Mouse (Mus musculus) kidney, adult 2 months (tissue): ENCODE data around the gene Wnk4.

Experiments
- CTCF ChIP-seq: fragments of 200-500 bp; conservative IDR thresholded peaks from 2 replicates; pipeline ENCODE4 v1.5.1; 2011; ENCODE audit warnings: low read depth, mild to moderate bottlenecking, control low read depth, low read length, moderate library complexity, mixed read lengths; ENCODE audit not compliant: insufficient read depth, insufficient read length
- POLR2A ChIP-seq: fragments of 200-500 bp; IDR thresholded peaks from one replicate; pipeline ENCODE4 v1.6.1; 2011; ENCODE audit warnings: low read depth, low read length, control low read depth

DNA sequence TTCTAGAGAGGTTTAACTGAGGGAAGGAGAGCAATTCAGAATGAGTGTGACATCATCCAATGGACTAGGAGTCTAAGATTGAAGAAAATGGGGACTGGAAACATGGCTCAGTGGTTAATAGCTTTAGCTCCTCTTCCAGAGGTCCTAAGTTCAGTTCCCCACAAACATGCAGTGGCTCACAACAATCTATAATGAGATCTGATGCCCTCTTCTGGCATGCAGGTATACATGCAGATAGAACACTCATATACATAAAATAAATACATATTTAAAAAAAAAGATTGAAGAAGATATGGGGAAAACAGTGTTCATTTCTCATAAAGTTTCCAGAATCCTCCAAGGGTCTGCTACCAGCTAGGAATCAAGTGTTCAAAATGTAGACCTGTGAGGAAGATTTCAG lies 24.9 kb upstream of the Wnk4 start:
- TF ChIP-seq CTCF (no peak), POLR2A (no peak)
